Mouse (Mus musculus) heart, adult 2 months (tissue): ENCODE measurements around the gene 2010300C02Rik. TPM values are rescaled to one million over a fixed set of nuclear protein-coding genes. Genes with fewer than 3 reads are reported as not detected.

Source experiments
- DNase-seq, 2 experiments: peaks; one replicate each; pipeline ENCODE4 v3.0.0; 2021
- H3K27ac ChIP-seq: fragments of 200-600 bp; 2 replicates; pipeline ENCODE4 v1.8.1; 2022
- H3K27me3 ChIP-seq: fragments of 200-500 bp; 2 replicates; pipeline ENCODE4 v1.6.1; 2012; ENCODE audit warnings: mild to moderate bottlenecking, low read length, inconsistent platforms, mixed read lengths; ENCODE audit not compliant: control insufficient read depth, insufficient read depth
- H3K36me3 ChIP-seq: fragments of 200-500 bp; 2 replicates; pipeline ENCODE4 v1.6.1; 2012; ENCODE audit warnings: low read length, inconsistent platforms; ENCODE audit not compliant: control insufficient read depth, insufficient read depth
- H3K4me1 ChIP-seq: fragments of 200-500 bp; 2 replicates; pipeline ENCODE4 v1.6.1; 2011; ENCODE audit warnings: low read length; ENCODE audit not compliant: control insufficient read depth, insufficient read depth
- H3K4me3 ChIP-seq: fragments of 200-600 bp; 2 replicates; pipeline ENCODE4 v1.8.1; 2022
- H3K79me2 ChIP-seq: fragments of 200-500 bp; replicated peaks from 2 replicates; pipeline ENCODE4 v1.6.1; 2012; ENCODE audit warnings: mild to moderate bottlenecking, inconsistent platforms, low read length, moderate library complexity, mixed read lengths; ENCODE audit not compliant: control insufficient read depth, insufficient read depth
- H3K9ac ChIP-seq: fragments of 200-500 bp; 2 replicates; pipeline ENCODE4 v1.6.1; 2012; ENCODE audit warnings: low read depth, mild to moderate bottlenecking, control low read depth, inconsistent platforms, low read length, mixed read lengths
- CTCF ChIP-seq: fragments of 200-600 bp; IDR thresholded peaks from 2 replicates; pipeline ENCODE4 v1.8.1; 2022; ENCODE audit warnings: antibody characterized with exemption, mild to moderate bottlenecking, moderate library complexity
- EP300 ChIP-seq: fragments of 200-500 bp; IDR thresholded peaks from 2 replicates; pipeline ENCODE4 v1.6.1; 2011; ENCODE audit warnings: low read depth, low read length, control low read depth; ENCODE audit not compliant: insufficient read depth
- POLR2A ChIP-seq: fragments of 200-500 bp; IDR thresholded peaks from 2 replicates; pipeline ENCODE4 v1.6.1; 2011; ENCODE audit warnings: mild to moderate bottlenecking, low read depth, low read length, control low read depth; ENCODE audit not compliant: insufficient read depth
- WGBS: fragments of 180-500 bp; shearing (Covaris S2); methylation state at CpG from one replicate; pipeline ENCODE4 v1.1.7; 2018; 5-methylcytosine and 5-hydroxymethylcytosine counted together
- intact Hi-C: fragments of 180-260 bp; cut with DNase I; formaldehyde crosslinking; loops from one replicate; pipeline ENCODE4 v1.15.1; 2025
- polyA plus RNA-seq: library from polyadenylated mRNA; depleted of rRNA; stranded (reverse); fragments of >200 nt; gene quantifications from 2 replicates; pipeline ENCODE4 v1.2.3, GENCODE M21; 2012; rRNA removed
- total RNA-seq, 2 experiments: library from RNA; stranded (reverse); gene quantifications; 2 replicates each; pipeline ENCODE4 v1.2.3; 2021

The 2010300C02Rik gene
- total and polyA plus RNA-seq, 3 experiments: 0.55 to 1.1 (median 0.60) TPM

GRCm38 (mm10) chr1:37566344-37566743, 153.5 kb downstream of the 2010300C02Rik start:
- H3K79me2 ChIP-seq: no peaks in the 10 kb centered on the region
- intact Hi-C loops: no loop called here
- H3K4me1 ChIP-seq: no peaks in the 10 kb centered on the region
- H3K36me3 ChIP-seq: no peaks in the 10 kb centered on the region
- no peak for DNase-seq
- H3K4me3 ChIP-seq: no peak overlapping the region
- no peak overlapping the region for H3K27ac ChIP-seq
- H3K27me3 ChIP-seq: no peaks in the 10 kb centered on the region
- H3K9ac ChIP-seq: no peak overlapping the region
- WGBS: 49% methylated on average over 2 of the region's 2 CpGs
- TF ChIP-seq CTCF (no peak), POLR2A (no peak), EP300 (no peak)

DNA sequence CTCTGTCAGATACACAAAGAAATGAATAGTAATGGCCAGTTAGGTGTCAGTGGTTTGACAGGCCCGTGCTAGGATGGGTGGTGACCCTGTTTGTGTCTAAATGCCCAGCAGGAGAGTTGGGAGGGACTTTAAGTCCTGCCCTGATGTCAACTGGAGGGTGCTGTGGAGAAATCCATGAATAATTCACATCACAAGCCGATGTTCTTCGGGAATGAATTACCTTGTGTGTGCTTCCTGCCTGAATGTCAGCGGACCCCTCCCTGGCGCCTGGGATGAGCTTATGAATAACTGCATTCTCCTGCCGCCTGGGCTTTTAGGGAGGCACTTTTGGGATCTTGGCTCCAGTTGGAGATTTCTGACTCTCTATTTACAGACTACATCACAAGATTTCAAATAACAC, 154.5 kb downstream of the 2010300C02Rik start:
- H3K79me2 ChIP-seq: no peaks in the 10 kb centered on the region
- TF ChIP-seq CTCF (no peak), EP300 (no peak), POLR2A (no peak)
- no peak overlapping the region for H3K4me3 ChIP-seq
- no peaks in the 10 kb centered on the region for H3K36me3 ChIP-seq
- H3K27me3 ChIP-seq: no peaks in the 10 kb centered on the region
- no peak overlapping the region for H3K27ac ChIP-seq
- intact Hi-C loops: no loop called here
- DNase-seq: no peak
- no peak overlapping the region for H3K9ac ChIP-seq
- H3K4me1 ChIP-seq: no peaks in the 10 kb centered on the region
- WGBS: 64% methylated on average over 6 of the region's 6 CpGs

- Histone ChIP-seq H3K4me1 (no peaks in the 10 kb centered on the region), H3K27me3 (no peaks in the 10 kb centered on the region), H3K36me3 (no peaks in the 10 kb centered on the region), H3K27ac (no peak overlapping the region), H3K4me3 (no peak overlapping the region), H3K79me2 (no peaks in the 10 kb centered on the region), H3K9ac (no peak overlapping the region)
- intact Hi-C loops: no loop called here
- 76% methylated on average over 3 of the region's 3 CpGs for whole genome bisulfite sequencing
- DNase-seq: peak in 1 of 2 experiments; percentile 18
- TF ChIP-seq EP300: no peak
- TF ChIP-seq POLR2A: no peak
Observed at GRCm38 (mm10) chr1:37561955-37562354, 157.9 kb downstream of the 2010300C02Rik start.

Other genes starting within 250 kb of the 2010300C02Rik start
- gene Mgat4a, start 179.1 kb downstream of the 2010300C02Rik start, total RNA-seq: 10 to 100 TPM in 1 of 2 experiments, 1 to 10 TPM in 1; 8.7 to 11.8 TPM
- gene Mgat4a, start 179.1 kb downstream of the 2010300C02Rik start, polyA plus RNA-seq: 4.5 and 7.6 TPM in 2 replicates
- gene Tsga10, start 146.3 kb upstream of the 2010300C02Rik start, total RNA-seq: 1 to 10 TPM; 3.7 to 4.1 TPM
- 0.80 and 1.6 TPM in 2 replicates for gene Tsga10, start 146.3 kb upstream of the 2010300C02Rik start, polyA plus RNA-seq
- gene Lipt1, start 151.7 kb upstream of the 2010300C02Rik start, total RNA-seq: 10 to 100 TPM; 11.6 to 13.2 TPM
- 6.8 and 6.9 TPM in 2 replicates for gene Lipt1, start 151.7 kb upstream of the 2010300C02Rik start, polyA plus RNA-seq
- 1 to 10 TPM; 3.3 to 3.5 TPM for gene Mitd1, start 170.3 kb upstream of the 2010300C02Rik start, total RNA-seq
- 2.3 and 4.5 TPM in 2 replicates for gene Mitd1, start 170.3 kb upstream of the 2010300C02Rik start, polyA plus RNA-seq
- gene Mrpl30, start 170.4 kb upstream of the 2010300C02Rik start, total RNA-seq: 100 to 1,000 TPM; 374 to 447 TPM
- 130 and 191 TPM in 2 replicates for gene Mrpl30, start 170.4 kb upstream of the 2010300C02Rik start, polyA plus RNA-seq
- gene Lyg2, start 196.4 kb upstream of the 2010300C02Rik start, total RNA-seq: not detected
- not detected in 2 replicates for gene Lyg2, start 196.4 kb upstream of the 2010300C02Rik start, polyA plus RNA-seq
- not detected for gene Lyg1, start 237.7 kb upstream of the 2010300C02Rik start, total RNA-seq
- not detected in 2 replicates for gene Lyg1, start 237.7 kb upstream of the 2010300C02Rik start, polyA plus RNA-seq